Mouse (Mus musculus) NIH3T3 (cell line): Measurements from ENCODE around the gene Nap1l1.
A peak's percentile ranks its signal among the peaks of the same experiment; 100 is the strongest.

Experiments used
- DNase-seq: peaks from one replicate; pipeline ENCODE4 v3.0.0-alpha.2; 2012; ENCODE audit warnings: low read depth

Nap1l1 gene

GRCm38 (mm10) chr10:111515071-111516010, 42.3 kb downstream of the Nap1l1 start:
- peak; percentile 51 for DNase-seq

GRCm38 (mm10) chr10:111516172-111516588, 43.2 kb downstream of the Nap1l1 start:
- DNase-seq = peak; percentile 89

- DNase-seq = peak; percentile 70
Observed at GRCm38 (mm10) chr10:111516804-111517436, 43.9 kb downstream of the Nap1l1 start.

GRCm38 (mm10) chr10:111518350-111518749, 45.3 kb downstream of the Nap1l1 start:
- DNase-seq = no peak

DNA sequence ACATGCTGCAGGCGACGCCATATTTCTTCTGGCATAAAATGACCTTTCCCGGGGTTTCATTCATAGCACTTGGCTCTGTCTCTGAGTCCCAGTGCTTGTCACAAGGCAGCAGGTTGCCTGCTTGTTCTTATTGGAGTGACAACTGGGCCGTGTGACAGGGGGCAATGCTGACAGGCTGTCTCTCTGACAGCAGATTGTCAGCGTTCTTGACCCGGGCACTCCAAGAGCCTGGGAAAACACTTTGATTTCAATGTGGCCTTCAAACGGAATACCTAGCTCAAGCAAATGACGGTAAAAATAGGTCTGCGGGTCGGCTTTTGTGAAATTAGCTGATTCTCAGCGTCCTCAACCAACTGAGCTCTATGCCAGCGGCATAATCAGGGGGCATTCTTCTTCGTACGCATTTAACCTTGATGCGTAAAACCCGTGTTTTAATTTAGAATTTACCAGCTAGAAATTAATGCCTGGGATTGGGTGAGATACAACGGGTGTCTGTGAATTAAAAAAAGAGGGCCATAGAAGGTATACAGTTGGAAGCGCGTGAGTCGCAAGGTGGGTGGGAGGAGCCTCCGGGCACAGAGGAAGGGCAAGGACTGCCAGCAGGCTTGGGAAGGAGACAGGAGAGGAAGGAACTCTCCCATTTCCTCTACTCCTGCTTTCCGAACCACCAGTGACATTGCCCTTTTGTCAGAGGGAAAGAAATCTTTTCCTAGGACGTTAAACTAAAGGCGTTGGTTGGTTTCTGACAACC, 46.8 kb downstream of the Nap1l1 start:
- DNase-seq = no peak

GRCm38 (mm10) chr10:111520621-111521020, 47.6 kb downstream of the Nap1l1 start:
- no peak for DNase-seq

- DNase-seq = peak; percentile 28
Observed at GRCm38 (mm10) chr10:111521636-111522035, 48.6 kb downstream of the Nap1l1 start.

- DNase-seq = no peak
Observed at GRCm38 (mm10) chr10:111522230-111522629, 49.2 kb downstream of the Nap1l1 start.

DNA sequence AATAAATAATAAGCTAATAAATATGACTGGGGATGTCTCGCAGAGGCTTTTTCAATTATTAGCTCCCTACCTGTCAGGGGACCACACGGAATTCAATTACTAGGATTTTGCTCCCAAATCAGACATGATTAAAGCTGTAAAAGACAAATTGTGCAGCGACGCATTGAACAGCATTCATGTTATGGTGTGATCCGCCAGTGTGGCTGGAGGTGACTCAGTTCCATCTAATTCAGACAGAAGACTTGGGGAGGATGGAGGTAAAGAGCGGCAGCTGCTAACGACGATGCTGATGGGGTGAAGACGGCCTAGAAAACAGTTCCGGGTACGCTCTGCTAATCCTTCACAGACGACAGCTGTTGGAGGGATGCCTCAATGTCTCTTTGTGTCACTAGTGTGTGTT, 50.9 kb downstream of the Nap1l1 start:
- DNase-seq = no peak

GRCm38 (mm10) chr10:111527057-111527456, 54.0 kb downstream of the Nap1l1 start:
- DNase-seq = no peak

GRCm38 (mm10) chr10:111527613-111528012, 54.6 kb downstream of the Nap1l1 start:
- no peak for DNase-seq

DNA sequence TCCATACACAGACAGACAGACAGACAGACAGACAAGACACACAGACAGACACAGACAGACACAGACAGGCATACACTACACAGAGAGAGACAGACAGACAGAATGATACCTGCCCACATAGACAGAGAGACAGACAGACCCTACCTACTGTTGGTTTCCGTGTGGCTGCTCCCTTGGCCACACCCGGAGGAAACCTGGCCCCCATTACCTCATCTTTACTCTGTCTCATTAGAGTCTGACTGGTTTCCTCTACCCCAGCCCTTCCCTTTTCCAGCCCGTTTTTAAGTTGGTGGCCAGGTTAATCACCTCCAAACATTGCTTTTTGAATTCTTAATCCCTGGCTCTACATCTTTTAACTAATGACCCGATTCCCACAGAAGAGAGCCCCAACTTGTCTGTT, 55.3 kb downstream of the Nap1l1 start:
- no peak for DNase-seq

DNA sequence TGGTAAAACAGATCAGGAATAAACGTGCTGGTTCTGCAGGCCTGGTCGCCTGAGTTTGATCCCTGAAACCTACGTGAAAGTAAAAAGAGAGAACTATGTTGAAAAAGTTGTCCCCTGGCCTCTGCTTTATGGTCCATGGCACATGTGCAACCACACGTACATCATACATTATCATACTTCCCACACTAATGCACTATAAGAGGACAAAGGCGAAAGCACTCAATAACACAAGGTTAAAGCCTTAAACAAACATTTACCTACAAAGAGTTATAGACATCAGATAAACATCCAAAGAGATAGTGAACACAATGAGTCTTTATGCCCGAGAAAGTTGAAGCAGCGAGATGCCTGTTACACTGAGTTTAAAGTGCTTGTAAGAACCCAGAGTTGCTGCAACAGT, 57.4 kb downstream of the Nap1l1 start:
- no peak for DNase-seq

DNA sequence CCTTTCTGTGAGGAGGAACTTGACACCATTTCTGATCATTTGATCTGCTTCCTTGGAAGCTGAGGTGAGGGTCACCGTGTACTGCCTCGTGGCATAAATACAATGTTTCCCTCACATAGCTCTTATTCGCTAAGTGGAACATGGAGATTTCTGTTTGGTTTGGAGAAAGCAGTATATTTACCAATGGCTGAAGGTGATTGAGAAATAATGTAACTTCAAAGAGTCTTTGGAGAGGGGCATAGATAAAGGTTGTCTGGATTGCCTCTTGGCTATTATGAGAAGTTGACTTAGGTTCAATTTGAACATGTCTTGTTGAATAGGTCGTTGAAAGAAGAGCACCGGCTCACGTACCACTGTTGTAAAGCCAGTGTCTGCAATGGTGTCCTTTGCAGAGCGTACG, 61.7 kb downstream of the Nap1l1 start:
- no peak for DNase-seq

DNA sequence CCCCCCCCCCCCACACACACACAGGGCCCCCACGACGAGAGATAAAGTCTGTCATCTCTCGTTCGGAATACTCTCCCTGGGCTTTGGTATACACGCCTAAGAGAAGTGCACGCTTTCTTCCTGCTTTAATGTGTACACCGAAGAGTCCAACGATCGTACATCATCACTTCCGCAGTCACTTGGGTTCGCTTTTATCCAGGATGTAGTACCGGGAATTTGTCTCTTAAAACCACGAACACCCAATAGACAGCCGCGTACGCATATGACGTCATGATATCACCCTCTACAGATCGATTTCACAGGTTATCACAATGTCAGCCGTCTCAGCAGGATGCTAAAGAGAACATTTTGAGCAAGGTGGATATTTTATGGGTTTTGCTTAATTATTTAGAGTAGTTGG, 64.4 kb downstream of the Nap1l1 start:
- DNase-seq = no peak

DNA sequence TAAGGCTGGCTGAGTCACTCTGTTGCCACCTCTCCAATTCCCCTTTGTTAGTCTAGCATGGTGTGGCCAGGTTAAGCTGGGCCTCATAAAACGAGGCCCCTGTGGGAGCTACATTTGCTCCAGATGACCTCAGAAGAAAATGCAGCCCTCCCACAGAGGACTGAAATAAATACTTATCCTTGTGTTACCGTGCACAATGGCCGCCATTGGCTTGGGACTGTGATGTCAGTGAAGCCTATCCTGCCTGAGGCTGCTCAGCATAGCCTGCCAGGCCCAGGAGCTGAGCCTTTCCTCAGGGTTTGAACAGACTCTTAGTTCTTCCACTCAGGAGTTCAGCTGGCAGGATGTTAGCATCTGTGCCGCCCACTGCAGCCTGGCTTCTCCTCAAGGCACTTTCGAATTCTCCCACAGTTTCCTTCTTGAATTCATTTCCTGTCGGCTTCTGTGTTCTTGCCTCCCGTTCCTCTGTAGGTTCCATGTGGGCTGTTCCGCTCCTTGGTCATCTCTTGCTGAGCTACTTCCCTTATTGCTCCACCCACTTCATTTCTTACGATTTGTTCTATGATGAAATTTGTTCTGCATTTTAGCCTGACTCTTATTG, 66.8 kb downstream of the Nap1l1 start:
- DNase-seq = peak; percentile 55

DNA sequence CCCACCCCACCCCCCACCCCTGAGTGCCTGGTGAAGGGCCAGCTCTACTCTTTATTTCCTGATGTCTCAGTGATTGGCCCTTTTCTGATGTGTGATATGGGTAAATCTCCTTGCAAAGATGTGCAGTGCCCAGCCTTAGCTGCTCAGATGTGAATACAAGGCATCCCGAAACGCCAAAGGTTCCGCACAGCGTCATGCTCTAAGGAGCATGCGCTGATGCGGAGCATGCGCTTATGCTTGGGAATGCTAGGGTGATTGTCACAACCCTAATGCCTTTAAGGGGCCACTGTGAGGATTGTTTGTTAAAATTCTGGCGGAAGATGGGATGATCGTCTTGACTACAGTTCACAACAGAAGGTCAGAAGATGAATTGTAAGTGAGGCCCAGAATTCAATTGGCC, 67.7 kb downstream of the Nap1l1 start:
- DNase-seq = no peak

DNA sequence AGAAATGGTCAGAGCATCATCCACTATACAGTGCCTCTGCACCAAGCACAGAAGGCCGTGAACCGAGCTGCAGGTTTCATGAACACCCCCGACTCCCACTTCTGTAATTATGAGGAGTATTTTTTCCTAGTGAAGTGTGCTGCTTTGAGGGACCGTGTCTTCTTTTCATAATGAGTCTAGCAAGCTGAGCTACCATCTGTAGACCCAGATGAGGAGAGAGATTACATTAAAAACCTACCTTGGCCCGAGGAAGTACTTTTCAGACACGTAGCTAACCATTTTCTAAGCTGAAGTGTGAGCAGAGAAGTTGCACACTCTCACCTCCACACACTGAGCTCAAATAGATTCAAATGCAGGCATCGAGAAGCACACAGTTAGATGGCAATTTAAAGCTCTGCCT, 70.1 kb downstream of the Nap1l1 start:
- no peak for DNase-seq

DNA sequence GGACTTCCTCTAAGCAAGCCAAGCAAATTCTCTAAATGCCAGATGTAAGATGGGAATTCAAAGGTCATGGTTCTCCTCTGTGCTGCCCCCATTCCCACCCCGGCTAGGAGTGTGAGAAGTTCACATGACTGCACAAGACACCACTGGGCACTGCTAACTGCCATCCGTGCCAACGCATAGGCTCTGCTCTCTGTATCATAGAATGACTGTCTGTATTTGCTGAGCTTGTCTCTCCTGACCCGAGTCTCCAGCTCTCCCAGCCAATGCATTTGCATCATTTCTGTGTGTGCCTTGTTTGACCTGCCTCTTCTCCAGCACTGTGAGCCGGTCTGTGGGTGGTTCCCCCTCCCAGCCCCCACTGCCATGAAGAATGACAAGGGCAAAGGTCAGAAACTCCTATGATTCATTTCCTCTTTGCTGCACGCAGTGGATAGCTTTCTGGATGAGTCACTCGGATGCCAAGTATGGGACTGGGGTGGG, 70.8 kb downstream of the Nap1l1 start:
- DNase-seq = peak; percentile 87

GRCm38 (mm10) chr10:111544311-111544710, 71.3 kb downstream of the Nap1l1 start:
- peak; percentile 75 for DNase-seq

- DNase-seq = no peak
Observed at GRCm38 (mm10) chr10:111545648-111546047, 72.6 kb downstream of the Nap1l1 start.
